Mouse (Mus musculus): Measurements from ENCODE around the gene Sfswap. TPM values are rescaled to one million over a fixed set of nuclear protein-coding genes. Genes with fewer than 3 reads are reported as not detected.

Gene Sfswap
- polyA plus RNA-seq, 1 experiment from 2014 or later = 40.9 TPM

DNA sequence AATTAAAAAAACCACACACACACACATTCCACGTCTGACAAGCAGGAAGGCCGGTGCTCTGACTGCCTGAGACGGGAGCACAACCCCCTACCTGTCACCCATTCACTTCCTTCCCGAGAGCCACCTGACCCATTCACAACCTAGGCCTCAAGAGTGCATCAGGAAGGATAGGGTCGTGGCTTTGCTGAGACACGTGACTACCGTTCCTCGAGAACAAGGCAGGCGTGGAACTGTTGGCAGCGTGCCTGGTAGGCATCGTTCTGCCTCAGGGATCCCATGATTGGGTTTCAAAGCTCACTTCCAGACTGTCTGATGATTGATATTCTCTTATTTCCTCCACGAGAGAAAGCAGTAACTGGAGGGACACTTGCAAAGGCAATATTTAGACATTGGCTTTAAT is 77.2 kb downstream of the Sfswap start:
- WGBS = 29% methylated on average over 12 of the region's 12 CpGs
- H3K4me1 ChIP-seq (replicated peaks; ENCODE audit: control insufficient read depth, insufficient read depth, low read length) = no peaks in the 10 kb centered on the region; the same call in 1 of the 2 replicates
- no peak overlapping the region for H3K4me3 ChIP-seq (ENCODE audit: low read length)
- H3K9me3 ChIP-seq (ENCODE audit: control insufficient read depth, low read length) = no peaks in the 10 kb centered on the region
- H3K4me2 ChIP-seq (ENCODE audit: low read depth, low read length) = no peak overlapping the region
- no peak overlapping the region for H3K9ac ChIP-seq (ENCODE audit: low read length)
- H3K27me3 ChIP-seq (ENCODE audit: control insufficient read depth, insufficient read depth, low read depth, low read length) = peaks cover 19% of the 10 kb centered on the region
- no peak overlapping the region for H3K27ac ChIP-seq (ENCODE audit: low read length)
- no peaks in the 10 kb centered on the region for H3K36me3 ChIP-seq (ENCODE audit: control insufficient read depth, insufficient read depth, low read length)
- ATAC-seq (ENCODE audit: low read depth) = no peak; the same call in 1 of the 2 replicates

- H3K4me3 ChIP-seq (ENCODE audit: low read length) = no peak overlapping the region
- no peak overlapping the region for H3K9ac ChIP-seq (ENCODE audit: low read length)
- WGBS = 7% methylated on average over 6 of the region's 6 CpGs
- no peaks in the 10 kb centered on the region for H3K9me3 ChIP-seq (ENCODE audit: control insufficient read depth, low read length)
- peaks cover 27% of the 10 kb centered on the region for H3K27me3 ChIP-seq (ENCODE audit: control insufficient read depth, insufficient read depth, low read depth, low read length)
- peaks cover 10% of the 10 kb centered on the region for H3K4me1 ChIP-seq (replicated peaks; ENCODE audit: control insufficient read depth, insufficient read depth, low read length)
- no peak overlapping the region for H3K4me2 ChIP-seq (ENCODE audit: low read depth, low read length)
- no peak overlapping the region for H3K27ac ChIP-seq (ENCODE audit: low read length)
- ATAC-seq (ENCODE audit: low read depth) = no peak
- H3K36me3 ChIP-seq (ENCODE audit: control insufficient read depth, insufficient read depth, low read length) = no peaks in the 10 kb centered on the region
Observed at GRCm38 (mm10) chr5:129580046-129580445, 79.0 kb downstream of the Sfswap start.

- Histone ChIP-seq H3K9me3 (ENCODE audit: control insufficient read depth, low read length) (no peaks in the 10 kb centered on the region), H3K36me3 (ENCODE audit: control insufficient read depth, insufficient read depth, low read length) (no peaks in the 10 kb centered on the region), H3K4me3 (ENCODE audit: low read length) (no peak overlapping the region), H3K27me3 (ENCODE audit: control insufficient read depth, insufficient read depth, low read depth, low read length) (peaks cover 32% of the 10 kb centered on the region), H3K4me1 (replicated peaks; ENCODE audit: control insufficient read depth, insufficient read depth, low read length) (peaks cover 15% of the 10 kb centered on the region), H3K9ac (ENCODE audit: low read length) (no peak overlapping the region), H3K27ac (ENCODE audit: low read length) (no peak overlapping the region), H3K4me2 (ENCODE audit: low read depth, low read length) (no peak overlapping the region)
- 57% methylated on average over 9 of the region's 9 CpGs for WGBS
- ATAC-seq (ENCODE audit: low read depth) = no peak
Observed at GRCm38 (mm10) chr5:129580572-129580971, 79.6 kb downstream of the Sfswap start.

- no peak for ATAC-seq (ENCODE audit: low read depth)
- Histone ChIP-seq H3K4me3 (ENCODE audit: low read length) (no peak overlapping the region), H3K9me3 (ENCODE audit: control insufficient read depth, low read length) (no peaks in the 10 kb centered on the region), H3K27ac (ENCODE audit: low read length) (no peak overlapping the region), H3K36me3 (ENCODE audit: control insufficient read depth, insufficient read depth, low read length) (no peaks in the 10 kb centered on the region), H3K27me3 (ENCODE audit: control insufficient read depth, insufficient read depth, low read depth, low read length) (peaks cover 34% of the 10 kb centered on the region), H3K4me1 (replicated peaks; ENCODE audit: control insufficient read depth, insufficient read depth, low read length) (peaks cover 19% of the 10 kb centered on the region), H3K9ac (ENCODE audit: low read length) (no peak overlapping the region), H3K4me2 (ENCODE audit: low read depth, low read length) (no peak overlapping the region)
- WGBS = 52% methylated on average over 7 of the region's 7 CpGs
Observed at GRCm38 (mm10) chr5:129581015-129581414, 80.0 kb downstream of the Sfswap start.

GRCm38 (mm10) chr5:129583331-129583730 is 82.3 kb downstream of the Sfswap start:
- Histone ChIP-seq H3K9ac (ENCODE audit: low read length) (peak overlapping the region; percentile 70), H3K4me2 (ENCODE audit: low read depth, low read length) (peak overlapping the region; percentile 98), H3K27me3 (ENCODE audit: control insufficient read depth, insufficient read depth, low read depth, low read length) (peaks cover 40% of the 10 kb centered on the region), H3K27ac (ENCODE audit: low read length) (no peak overlapping the region), H3K4me1 (replicated peaks; ENCODE audit: control insufficient read depth, insufficient read depth, low read length) (peaks cover 23% of the 10 kb centered on the region), H3K9me3 (ENCODE audit: control insufficient read depth, low read length) (no peaks in the 10 kb centered on the region), H3K4me3 (ENCODE audit: low read length) (peak overlapping the region; percentile 73), H3K36me3 (ENCODE audit: control insufficient read depth, insufficient read depth, low read length) (no peaks in the 10 kb centered on the region)
- under 1% methylated on average over 12 of the region's 12 CpGs for WGBS
- ATAC-seq (ENCODE audit: low read depth) = no peak; the same call in 1 of the 2 replicates

GRCm38 (mm10) chr5:129583761-129584582 is 83.0 kb downstream of the Sfswap start, which contains the start of gene Mmp17:
TSS of gene Mmp17 (plus strand) at chr5:129584169.
- H3K4me2 ChIP-seq (ENCODE audit: low read depth, low read length) = peak within 1 kb of the TSS; percentile 98
- H3K9ac ChIP-seq (ENCODE audit: low read length) = peak within 1 kb of the TSS; percentile 70
- peak; percentile 94 for ATAC-seq (ENCODE audit: low read depth)
- peak within 1 kb of the TSS; percentile 73 for H3K4me3 ChIP-seq (ENCODE audit: low read length)
- H3K9me3 ChIP-seq (ENCODE audit: control insufficient read depth, low read length) = no peaks in the 10 kb centered on the region
- WGBS = under 1% methylated on average over 75 of the region's 80 CpGs
- H3K27ac ChIP-seq (ENCODE audit: low read length) = no peak within 1 kb of the TSS
- no peaks in the 10 kb centered on the region for H3K36me3 ChIP-seq (ENCODE audit: control insufficient read depth, insufficient read depth, low read length)
- peaks cover 40% of the 10 kb centered on the region for H3K27me3 ChIP-seq (ENCODE audit: control insufficient read depth, insufficient read depth, low read depth, low read length)
- H3K4me1 ChIP-seq (replicated peaks; ENCODE audit: control insufficient read depth, insufficient read depth, low read length) = peaks cover 23% of the 10 kb centered on the region

- Histone ChIP-seq H3K27me3 (ENCODE audit: control insufficient read depth, insufficient read depth, low read depth, low read length) (peaks cover 40% of the 10 kb centered on the region), H3K27ac (ENCODE audit: low read length) (no peak overlapping the region), H3K4me3 (ENCODE audit: low read length) (peak overlapping the region; percentile 73), H3K9ac (ENCODE audit: low read length) (peak overlapping the region; percentile 70), H3K4me1 (replicated peaks; ENCODE audit: control insufficient read depth, insufficient read depth, low read length) (peaks cover 23% of the 10 kb centered on the region), H3K4me2 (ENCODE audit: low read depth, low read length) (peak overlapping the region; percentile 98), H3K9me3 (ENCODE audit: control insufficient read depth, low read length) (no peaks in the 10 kb centered on the region), H3K36me3 (ENCODE audit: control insufficient read depth, insufficient read depth, low read length) (no peaks in the 10 kb centered on the region)
- under 1% methylated on average over 76 of the region's 76 CpGs for WGBS
- peak; percentile 23; the same call in 1 of the 2 replicates for ATAC-seq (ENCODE audit: low read depth)
Observed at GRCm38 (mm10) chr5:129584583-129585541, 83.8 kb downstream of the Sfswap start.

DNA sequence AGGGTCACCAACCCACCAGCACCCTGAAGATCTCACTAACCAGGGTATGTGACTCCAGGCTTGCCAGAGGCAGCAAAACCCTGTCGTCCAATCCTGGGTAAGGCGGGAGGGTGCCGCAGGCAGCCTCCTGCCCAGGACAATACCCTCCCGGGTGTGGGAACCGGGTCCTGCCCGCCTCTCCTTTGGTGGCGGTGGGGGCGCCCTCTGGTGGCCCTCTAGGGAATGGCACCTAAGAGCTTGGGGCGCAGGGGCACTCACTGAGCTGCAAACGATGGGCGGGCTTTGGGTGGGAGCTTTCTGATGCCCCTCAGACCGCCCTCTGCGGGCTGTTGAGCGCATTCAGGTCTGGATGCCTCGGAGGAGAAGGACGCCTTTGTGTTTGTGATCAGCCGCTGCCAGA is 85.0 kb downstream of the Sfswap start:
- peak; percentile 49 for ATAC-seq (ENCODE audit: low read depth)
- 0 out of 2 replicates have a peak overlapping the region, but pooled peaks have one; percentile 41 for H3K9ac ChIP-seq (ENCODE audit: low read length)
- H3K9me3 ChIP-seq (ENCODE audit: control insufficient read depth, low read length) = no peaks in the 10 kb centered on the region
- peak overlapping the region; percentile 98 for H3K4me2 ChIP-seq (ENCODE audit: low read depth, low read length)
- 0% methylated on average over 14 of the region's 17 CpGs for WGBS
- H3K27me3 ChIP-seq (ENCODE audit: control insufficient read depth, insufficient read depth, low read depth, low read length) = peaks cover 34% of the 10 kb centered on the region
- H3K4me3 ChIP-seq (ENCODE audit: low read length) = peak overlapping the region; percentile 73
- H3K27ac ChIP-seq (ENCODE audit: low read length) = no peak overlapping the region
- H3K4me1 ChIP-seq (replicated peaks; ENCODE audit: control insufficient read depth, insufficient read depth, low read length) = peaks cover 23% of the 10 kb centered on the region
- no peaks in the 10 kb centered on the region for H3K36me3 ChIP-seq (ENCODE audit: control insufficient read depth, insufficient read depth, low read length)

- Histone ChIP-seq H3K36me3 (ENCODE audit: control insufficient read depth, insufficient read depth, low read length) (no peaks in the 10 kb centered on the region), H3K4me1 (replicated peaks; ENCODE audit: control insufficient read depth, insufficient read depth, low read length) (peaks cover 23% of the 10 kb centered on the region), H3K9me3 (ENCODE audit: control insufficient read depth, low read length) (no peaks in the 10 kb centered on the region), H3K27me3 (ENCODE audit: control insufficient read depth, insufficient read depth, low read depth, low read length) (peaks cover 32% of the 10 kb centered on the region), H3K4me3 (ENCODE audit: low read length) (peak overlapping the region; percentile 73), H3K9ac (ENCODE audit: low read length) (0 out of 2 replicates have a peak overlapping the region, but pooled peaks have one; percentile 41), H3K4me2 (ENCODE audit: low read depth, low read length) (peak overlapping the region; percentile 98), H3K27ac (ENCODE audit: low read length) (no peak overlapping the region)
- no peak for ATAC-seq (ENCODE audit: low read depth)
- WGBS = 41% methylated on average over 13 of the region's 13 CpGs
Observed at GRCm38 (mm10) chr5:129586471-129586870, 85.5 kb downstream of the Sfswap start.

All from lung, embryonic 16.5 days (tissue).